Mouse (Mus musculus): ENCODE results near the gene Gm20532. TPM values are rescaled to one million over a fixed set of nuclear protein-coding genes. Genes with fewer than 3 reads are reported as not detected.

The Gm20532 gene
- polyA plus RNA-seq (2015; fragmentation: Nextera tagmentation; extraction: Ambion mirVana) = not detected in 2 replicates

- H3K9me3 ChIP-seq (replicated peaks) = no peaks in the 10 kb centered on the region
- H3K27me3 ChIP-seq = peaks cover 8% of the 10 kb centered on the region; the same call in 1 of the 2 replicates
- ATAC-seq (ENCODE audit: low read depth) (peak; percentile 69), DNase-seq (peak; percentile 44)
- 1% methylated on average over 64 of the region's 65 CpGs for WGBS (ENCODE audit: insufficient replicate concordance)
- peak within 1 kb of the TSS; percentile 70 for H3K4me3 ChIP-seq (replicated peaks)
- H3K27ac ChIP-seq = peak within 1 kb of the TSS; percentile 76
- H3K4me1 ChIP-seq (replicated peaks) = peaks cover 61% of the 10 kb centered on the region
- H3K36me3 ChIP-seq = peaks cover 9% of the 10 kb centered on the region
- peak within 1 kb of the TSS; percentile 89 for H3K4me2 ChIP-seq
- peak within 1 kb of the TSS; percentile 78 for H3K9ac ChIP-seq
These were observed at the start of gene Gm20532 for GRCm38 (mm10) chr2:26586294-26587043. Gm20532 (plus strand) TSS chr2:26586639.

DNA sequence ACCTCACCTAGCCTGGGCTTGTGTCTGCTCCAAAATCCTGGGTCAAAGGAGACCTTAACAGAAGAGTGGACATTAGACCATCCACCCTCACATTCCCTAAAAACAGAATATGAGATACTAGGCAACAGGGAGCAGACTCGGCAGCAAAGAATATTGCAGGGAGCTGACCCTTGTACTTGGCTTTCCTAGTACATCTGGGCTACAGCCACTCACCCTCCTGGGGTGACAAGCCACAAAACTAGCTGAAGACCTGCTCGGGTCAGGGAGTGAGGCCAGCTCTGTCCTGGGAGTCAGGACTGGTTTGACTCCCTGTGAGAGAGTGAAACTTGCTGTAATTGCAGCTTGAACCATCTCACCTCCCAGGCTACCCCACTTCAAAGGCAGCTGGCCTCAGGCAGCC lies 46.9 kb upstream of the Gm20532 start:
- ATAC-seq (ENCODE audit: low read depth) = no peak
- H3K4me1 ChIP-seq (replicated peaks) = peaks cover 4% of the 10 kb centered on the region; the same call in 1 of the 2 replicates
- no peak overlapping the region for H3K9ac ChIP-seq
- H3K36me3 ChIP-seq = no peaks in the 10 kb centered on the region
- no peak for DNase-seq
- H3K27ac ChIP-seq = no peak overlapping the region
- H3K4me2 ChIP-seq = no peak overlapping the region
- 51% methylated on average over 2 of the region's 2 CpGs for WGBS (ENCODE audit: insufficient replicate concordance)
- H3K27me3 ChIP-seq = no peaks in the 10 kb centered on the region
- no peak overlapping the region for H3K4me3 ChIP-seq (replicated peaks)
- no peaks in the 10 kb centered on the region for H3K9me3 ChIP-seq (replicated peaks)

DNA sequence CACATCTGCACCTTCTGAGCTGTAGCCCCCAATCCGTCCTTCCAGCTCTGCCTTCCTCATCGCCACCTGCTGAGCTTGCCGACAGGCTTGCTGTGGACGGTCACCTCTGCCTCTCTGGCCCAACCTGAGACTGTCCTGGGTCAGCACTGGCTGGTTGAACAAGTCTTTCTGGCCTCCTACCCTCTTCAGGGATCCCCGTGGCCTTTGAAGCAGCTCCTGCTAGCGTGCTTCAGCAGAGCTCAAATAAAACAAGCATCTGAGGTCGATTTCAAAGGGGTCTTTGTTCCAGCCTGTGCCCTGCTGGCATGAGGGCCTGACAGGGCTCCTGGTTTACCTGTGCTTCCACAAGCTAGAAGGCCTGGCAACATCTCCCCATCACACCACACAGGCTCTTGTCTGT lies 45.7 kb upstream of the Gm20532 start:
- no peak overlapping the region for H3K4me2 ChIP-seq
- DNase-seq (no peak), ATAC-seq (ENCODE audit: low read depth) (no peak)
- 47% methylated on average over 7 of the region's 7 CpGs for WGBS (ENCODE audit: insufficient replicate concordance)
- H3K9ac ChIP-seq = no peak overlapping the region
- H3K9me3 ChIP-seq (replicated peaks) = no peaks in the 10 kb centered on the region
- H3K4me3 ChIP-seq (replicated peaks) = no peak overlapping the region
- 0 out of 2 replicates have a peak, but pooled peaks cover 4% of the 10 kb centered on the region for H3K4me1 ChIP-seq (replicated peaks)
- no peak overlapping the region for H3K27ac ChIP-seq
- H3K27me3 ChIP-seq = no peaks in the 10 kb centered on the region
- H3K36me3 ChIP-seq = no peaks in the 10 kb centered on the region

DNA sequence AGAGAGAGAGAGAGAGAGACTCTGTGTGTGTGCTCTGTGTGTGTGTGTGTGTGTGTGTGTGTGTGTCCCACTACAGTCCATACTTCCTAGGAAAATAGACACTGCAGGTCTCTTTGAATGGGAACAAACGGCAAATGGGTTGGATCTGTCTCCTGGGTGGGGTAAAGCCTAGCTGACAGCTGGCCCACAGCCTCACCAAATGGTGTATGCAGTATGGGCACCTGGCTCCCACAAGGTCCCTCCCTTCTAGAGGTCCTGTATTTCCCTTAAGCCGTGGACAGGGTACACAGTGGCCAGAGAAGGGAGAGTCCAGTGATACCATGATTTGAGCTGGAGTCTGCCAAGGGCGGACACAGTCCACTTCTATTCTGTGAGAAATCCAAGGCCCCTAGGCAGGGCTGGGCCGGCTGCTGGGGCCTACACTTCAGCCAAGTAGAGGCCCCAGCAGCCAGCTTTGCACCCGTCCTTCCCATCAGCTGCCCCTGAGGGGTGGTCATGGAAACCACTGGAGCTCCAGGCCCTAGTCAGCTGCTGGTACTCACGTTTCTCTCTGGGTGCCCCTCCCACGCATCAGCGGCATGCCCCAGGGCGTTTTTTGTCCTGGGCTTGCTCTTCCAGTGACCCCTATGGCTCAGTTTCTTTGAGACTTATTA lies 45.1 kb upstream of the Gm20532 start:
- ATAC-seq (ENCODE audit: low read depth) (no peak), DNase-seq (no peak)
- Histone ChIP-seq H3K4me3 (replicated peaks) (no peak overlapping the region), H3K9ac (no peak overlapping the region), H3K27me3 (no peaks in the 10 kb centered on the region), H3K9me3 (replicated peaks) (no peaks in the 10 kb centered on the region), H3K27ac (no peak overlapping the region), H3K36me3 (no peaks in the 10 kb centered on the region), H3K4me2 (no peak overlapping the region), H3K4me1 (replicated peaks) (0 out of 2 replicates have a peak, but pooled peaks cover 4% of the 10 kb centered on the region)
- 50% methylated on average over 9 of the region's 9 CpGs for WGBS (ENCODE audit: insufficient replicate concordance)

- H3K9ac ChIP-seq = no peak overlapping the region
- no peak overlapping the region for H3K27ac ChIP-seq
- 54% methylated on average over 4 of the region's 4 CpGs for WGBS (ENCODE audit: insufficient replicate concordance)
- 0 out of 2 replicates have a peak, but pooled peaks cover 4% of the 10 kb centered on the region for H3K4me1 ChIP-seq (replicated peaks)
- H3K4me3 ChIP-seq (replicated peaks) = no peak overlapping the region
- H3K9me3 ChIP-seq (replicated peaks) = no peaks in the 10 kb centered on the region
- no peaks in the 10 kb centered on the region for H3K36me3 ChIP-seq
- DNase-seq (no peak), ATAC-seq (ENCODE audit: low read depth) (no peak)
- H3K4me2 ChIP-seq = no peak overlapping the region
- H3K27me3 ChIP-seq = no peaks in the 10 kb centered on the region
These were observed 43.3 kb upstream of the Gm20532 start for GRCm38 (mm10) chr2:26543155-26543554.

- no peaks in the 10 kb centered on the region for H3K9me3 ChIP-seq (replicated peaks)
- no peaks in the 10 kb centered on the region for H3K36me3 ChIP-seq
- ATAC-seq (ENCODE audit: low read depth) (no peak), DNase-seq (no peak)
- no peaks in the 10 kb centered on the region for H3K27me3 ChIP-seq
- H3K27ac ChIP-seq = no peak overlapping the region
- H3K4me3 ChIP-seq (replicated peaks) = no peak overlapping the region
- 62% methylated on average over 8 of the region's 8 CpGs for WGBS (ENCODE audit: insufficient replicate concordance)
- H3K4me2 ChIP-seq = no peak overlapping the region
- H3K9ac ChIP-seq = no peak overlapping the region
- 0 out of 2 replicates have a peak, but pooled peaks cover 4% of the 10 kb centered on the region for H3K4me1 ChIP-seq (replicated peaks)
These were observed 42.7 kb upstream of the Gm20532 start for GRCm38 (mm10) chr2:26543768-26544167.

DNA sequence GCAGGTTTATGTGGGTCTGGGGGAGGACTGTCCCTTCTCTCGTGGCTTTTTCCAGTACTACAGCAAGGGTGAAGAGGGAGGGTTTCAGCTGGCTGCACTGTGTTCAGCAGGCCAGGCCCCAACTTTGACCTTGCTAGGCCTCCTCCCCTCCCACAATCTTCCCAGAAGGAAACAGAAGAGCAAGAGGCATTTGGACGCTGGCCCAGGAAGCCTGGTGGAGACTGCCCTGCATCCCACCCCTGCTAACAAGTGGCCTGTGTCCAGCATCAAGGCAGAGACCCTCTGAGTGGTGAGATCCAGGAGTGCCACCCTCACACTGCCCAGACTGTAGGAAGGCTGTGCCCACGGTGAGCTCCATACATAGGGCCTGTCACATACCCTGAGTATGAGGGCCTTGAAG lies 42.2 kb upstream of the Gm20532 start:
- no peaks in the 10 kb centered on the region for H3K9me3 ChIP-seq (replicated peaks)
- H3K9ac ChIP-seq = no peak overlapping the region
- no peak overlapping the region for H3K4me3 ChIP-seq (replicated peaks)
- no peak overlapping the region for H3K4me2 ChIP-seq
- WGBS (ENCODE audit: insufficient replicate concordance) = 34% methylated on average over 3 of the region's 3 CpGs
- DNase-seq (no peak), ATAC-seq (ENCODE audit: low read depth) (no peak; the same call in 1 of the 2 replicates)
- H3K27ac ChIP-seq = 0 out of 2 replicates have a peak overlapping the region, but pooled peaks have one; percentile 13
- no peaks in the 10 kb centered on the region for H3K27me3 ChIP-seq
- peaks cover 6% of the 10 kb centered on the region for H3K4me1 ChIP-seq (replicated peaks)
- no peaks in the 10 kb centered on the region for H3K36me3 ChIP-seq

DNA sequence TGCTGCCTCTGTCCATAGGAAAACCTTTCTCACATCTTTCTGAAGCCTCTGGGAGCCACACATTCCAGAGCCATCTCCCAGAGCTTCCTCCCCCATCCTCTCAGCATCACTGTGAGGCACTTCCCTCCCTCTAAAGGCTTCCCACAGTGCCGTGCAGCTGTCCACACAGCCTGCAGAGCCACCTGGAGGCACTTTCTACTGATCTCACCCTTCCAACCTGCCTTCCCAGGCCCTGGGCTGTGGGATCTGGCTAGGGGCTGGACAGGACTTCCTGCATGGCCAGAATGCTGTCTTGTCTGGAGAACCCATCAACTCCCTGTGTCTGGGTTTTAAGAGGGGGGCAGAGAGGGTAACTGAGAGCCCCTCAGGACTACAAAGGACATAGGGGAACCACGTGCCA lies 39.0 kb upstream of the Gm20532 start:
- H3K27me3 ChIP-seq = no peaks in the 10 kb centered on the region
- WGBS (ENCODE audit: insufficient replicate concordance) = 38% methylated on average over 2 of the region's 2 CpGs
- H3K4me3 ChIP-seq (replicated peaks) = no peak overlapping the region
- H3K27ac ChIP-seq = no peak overlapping the region
- no peak overlapping the region for H3K4me2 ChIP-seq
- H3K4me1 ChIP-seq (replicated peaks) = peaks cover 37% of the 10 kb centered on the region
- no peaks in the 10 kb centered on the region for H3K36me3 ChIP-seq
- H3K9me3 ChIP-seq (replicated peaks) = no peaks in the 10 kb centered on the region
- H3K9ac ChIP-seq = no peak overlapping the region
- DNase-seq (no peak), ATAC-seq (ENCODE audit: low read depth) (no peak)

DNA sequence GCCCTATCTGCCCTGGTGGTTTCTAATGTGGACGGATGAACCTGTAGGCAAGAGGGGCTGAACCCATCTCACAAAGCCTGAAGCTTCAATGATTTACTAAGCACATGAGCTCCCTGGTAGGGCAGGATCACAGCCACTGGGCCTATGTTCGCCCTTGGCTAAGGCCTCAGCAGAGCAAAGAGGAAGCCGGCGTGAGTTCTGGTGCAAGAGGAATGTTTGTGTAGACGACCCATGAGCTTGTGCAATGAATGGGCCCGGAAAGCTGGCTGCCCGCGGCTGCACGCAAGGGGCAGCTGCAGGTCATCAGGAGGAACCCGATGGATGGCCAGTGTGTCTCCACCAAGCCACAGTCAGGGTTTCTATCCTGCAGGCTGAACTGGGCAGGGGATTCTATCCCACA lies 36.6 kb upstream of the Gm20532 start:
- no peak overlapping the region for H3K4me2 ChIP-seq
- 37% methylated on average over 10 of the region's 10 CpGs for WGBS (ENCODE audit: insufficient replicate concordance)
- no peak overlapping the region for H3K4me3 ChIP-seq (replicated peaks)
- peak overlapping the region; percentile 14; the same call in 1 of the 2 replicates for H3K27ac ChIP-seq
- no peak overlapping the region for H3K9ac ChIP-seq
- no peaks in the 10 kb centered on the region for H3K36me3 ChIP-seq
- no peaks in the 10 kb centered on the region for H3K27me3 ChIP-seq
- DNase-seq (no peak), ATAC-seq (ENCODE audit: low read depth) (peak; percentile 57; the same call in 1 of the 2 replicates)
- H3K9me3 ChIP-seq (replicated peaks) = no peaks in the 10 kb centered on the region
- peaks cover 47% of the 10 kb centered on the region for H3K4me1 ChIP-seq (replicated peaks)

GRCm38 (mm10) chr2:26550205-26550604 lies 36.2 kb upstream of the Gm20532 start:
- no peaks in the 10 kb centered on the region for H3K9me3 ChIP-seq (replicated peaks)
- H3K4me1 ChIP-seq (replicated peaks) = peaks cover 50% of the 10 kb centered on the region
- H3K36me3 ChIP-seq = no peaks in the 10 kb centered on the region
- DNase-seq (no peak), ATAC-seq (ENCODE audit: low read depth) (no peak)
- H3K27me3 ChIP-seq = no peaks in the 10 kb centered on the region
- 46% methylated on average over 3 of the region's 3 CpGs for WGBS (ENCODE audit: insufficient replicate concordance)
- H3K4me2 ChIP-seq = no peak overlapping the region
- no peak overlapping the region for H3K9ac ChIP-seq
- H3K27ac ChIP-seq = peak overlapping the region; percentile 14; the same call in 1 of the 2 replicates
- no peak overlapping the region for H3K4me3 ChIP-seq (replicated peaks)

DNA sequence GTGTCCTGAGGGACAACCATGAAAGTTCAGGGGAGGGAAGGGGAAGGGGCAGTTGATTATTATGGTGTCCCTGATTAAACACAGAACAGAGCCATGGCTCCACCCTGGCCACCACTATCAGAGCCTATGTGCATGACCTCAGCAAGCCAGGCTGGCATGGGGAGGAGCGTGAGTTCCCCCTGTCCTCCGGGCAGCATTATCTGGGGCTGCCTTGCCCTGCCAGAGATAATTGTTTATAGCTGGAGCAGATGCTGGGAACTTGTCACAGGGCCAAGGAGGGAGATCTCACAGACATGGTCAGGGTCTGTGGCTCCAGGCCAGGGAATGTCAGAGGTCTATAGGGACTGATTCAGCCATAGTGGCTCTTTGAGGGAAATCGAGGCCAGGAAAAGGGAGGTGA lies 35.7 kb upstream of the Gm20532 start:
- H3K4me1 ChIP-seq (replicated peaks) = peaks cover 54% of the 10 kb centered on the region
- no peak for DNase-seq
- no peak overlapping the region for H3K4me3 ChIP-seq (replicated peaks)
- H3K27ac ChIP-seq = no peak overlapping the region
- no peaks in the 10 kb centered on the region for H3K27me3 ChIP-seq
- 44% methylated on average over 3 of the region's 3 CpGs for WGBS (ENCODE audit: insufficient replicate concordance)
- H3K9me3 ChIP-seq (replicated peaks) = no peaks in the 10 kb centered on the region
- no peak overlapping the region for H3K4me2 ChIP-seq
- H3K36me3 ChIP-seq = no peaks in the 10 kb centered on the region
- ATAC-seq (ENCODE audit: low read depth) = no peak
- no peak overlapping the region for H3K9ac ChIP-seq
